Mouse (Mus musculus): ENCODE measurements around the gene Hnrnpdl.

DNA sequence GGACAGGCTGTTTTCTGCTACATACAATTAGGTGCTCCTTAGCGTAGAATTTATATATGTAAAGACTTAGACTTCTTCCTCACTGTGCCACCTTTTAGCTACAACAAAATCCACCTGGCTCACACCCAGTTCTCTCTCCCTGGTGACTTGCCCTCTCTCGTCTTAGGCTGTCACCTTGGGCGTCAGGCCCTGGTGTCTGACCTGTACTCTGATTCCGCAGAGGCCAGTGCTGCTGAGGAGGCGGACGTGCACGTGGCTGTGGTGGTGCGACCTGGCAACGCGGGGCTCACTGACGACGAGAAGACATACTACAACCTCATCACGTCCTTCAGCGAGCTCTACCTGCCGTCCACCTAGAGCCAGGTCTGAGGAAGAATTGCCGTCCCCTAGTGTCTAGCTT is 28.1 kb upstream of the Hnrnpdl start:
- TF ChIP-seq EP300 (IDR thresholded peaks at IDR 0.05; ENCODE audit: low read length) (no peak), HCFC1 (IDR thresholded peaks at IDR 0.05; ENCODE audit: low read depth, low read length) (no peak), MAFK (IDR thresholded peaks at IDR 0.05; ENCODE audit: insufficient replicate concordance, low read length) (no peak), POLR2A (IDR thresholded peaks at IDR 0.05; ENCODE audit: low read depth, low read length) (no peak), CTCF (conservative IDR thresholded peaks at IDR 0.05 in 1 of 2, IDR thresholded peaks at IDR 0.05 in 1 of 2; ENCODE audit: low read depth in 2 of 2, low read length in 2 of 2) (no peak), SMC3 (IDR thresholded peaks at IDR 0.05; ENCODE audit: low read depth, low read length) (no peak), JUND (conservative IDR thresholded peaks at IDR 0.05; ENCODE audit: low read depth, low read length) (no peak), ZNF384 (IDR thresholded peaks at IDR 0.05; ENCODE audit: low read depth, low read length) (no peak), USF2 (conservative IDR thresholded peaks at IDR 0.05; ENCODE audit: low read depth, low read length) (no peak), RAD21 (IDR thresholded peaks at IDR 0.05; ENCODE audit: low read depth, low read length) (no peak), MXI1 (IDR thresholded peaks at IDR 0.05; ENCODE audit: low read depth, low read length) (no peak)

Measured in CH12.LX (cell line).